Comparison of ENCODE assay signal across 10 mouse cellular contexts in the genomic region with DNA sequence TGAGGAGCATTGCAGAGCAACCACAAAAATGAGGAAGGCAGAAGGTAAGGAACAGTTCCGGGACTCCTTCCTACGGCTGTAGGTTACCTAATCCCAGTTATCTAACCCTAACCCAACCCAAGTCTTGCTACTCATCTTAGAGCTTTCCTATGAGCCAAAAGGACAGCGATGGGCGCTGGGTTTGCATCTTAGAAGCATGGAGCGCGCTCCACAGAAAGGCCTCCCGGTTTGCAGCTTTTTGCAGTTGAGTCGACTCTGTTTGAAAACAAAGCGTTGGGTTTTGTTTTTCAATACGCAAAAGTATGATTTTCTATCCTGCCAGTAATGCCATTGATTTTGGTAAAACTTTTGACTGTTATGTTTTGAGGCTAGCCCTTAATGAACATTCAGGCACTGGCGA. TPM values are rescaled to one million over a fixed set of nuclear protein-coding genes. Genes with fewer than 3 reads are reported as not detected.
DNase-seq lines count a peak whose midpoint lies in the region; ATAC-seq and TF ChIP-seq lines count a peak whose summit lies in the region.
"Had no signal": no experiment of that assay in that cellular context is flagged by ENCODE, and none has a peak within 500 bp of the region (broad histone marks: within the 10 kb centered on the region; RNA-seq: fewer than 3 reads in every experiment).

No protein-coding gene starts in this region.

- H3K36me3 ChIP-seq in kidney, embryonic 14.5 days (ENCODE audit: control insufficient read depth, insufficient read depth, low read length), result no peaks in the 10 kb centered on the region
- H3K36me3 ChIP-seq in kidney, adult 2 months (ENCODE audit: control insufficient read depth, insufficient read depth, low read length), result no peaks in the 10 kb centered on the region
- no peaks in the 10 kb centered on the region for H3K36me3 ChIP-seq in hindbrain, embryonic 16.5 days (ENCODE audit: control insufficient read depth, insufficient read depth, low read length)
- H3K36me3 ChIP-seq in midbrain, postnatal 0 days (ENCODE audit: insufficient read depth, low read length), result no peaks in the 10 kb centered on the region

- no peaks in the 10 kb centered on the region for H3K27me3 ChIP-seq in kidney, embryonic 14.5 days (ENCODE audit: control insufficient read depth, insufficient read depth, low read length)
- no peaks in the 10 kb centered on the region for H3K27me3 ChIP-seq in kidney, adult 2 months (replicated peaks; ENCODE audit: control insufficient read depth, insufficient read depth, low read length)
- peaks cover 10% of the 10 kb centered on the region; the same call in 1 of the 2 replicates for H3K27me3 ChIP-seq in hindbrain, embryonic 16.5 days (replicated peaks; ENCODE audit: control insufficient read depth, insufficient read depth, low read length)
- peaks cover 5% of the 10 kb centered on the region; the same call in 1 of the 2 replicates for H3K27me3 ChIP-seq in midbrain, postnatal 0 days (ENCODE audit: insufficient read depth, low read length)

- no peaks in the 10 kb centered on the region for H3K9me3 ChIP-seq in kidney, embryonic 14.5 days (ENCODE audit: control insufficient read depth, low read length)
- H3K9me3 ChIP-seq in hindbrain, embryonic 16.5 days (ENCODE audit: control insufficient read depth, low read length), result no peaks in the 10 kb centered on the region
- H3K9me3 ChIP-seq in midbrain, postnatal 0 days (ENCODE audit: low read length), result no peaks in the 10 kb centered on the region

- peaks cover 5% of the 10 kb centered on the region; the same call in 1 of the 2 replicates for H3K4me1 ChIP-seq in kidney, embryonic 14.5 days (ENCODE audit: control insufficient read depth, insufficient read depth, low read length)
- peaks cover 2% of the 10 kb centered on the region; the same call in 1 of the 2 replicates for H3K4me1 ChIP-seq in kidney, adult 2 months (ENCODE audit: control insufficient read depth, insufficient read depth, low read length)
- H3K4me1 ChIP-seq in hindbrain, embryonic 16.5 days (ENCODE audit: control insufficient read depth, insufficient read depth, low read depth, low read length), result peaks cover 6% of the 10 kb centered on the region
- H3K4me1 ChIP-seq in midbrain, postnatal 0 days (ENCODE audit: insufficient read depth, low read length), result no peaks in the 10 kb centered on the region

- peak overlapping the region; percentile 46 for H3K9ac ChIP-seq in kidney, embryonic 14.5 days (ENCODE audit: low read depth, low read length)
- H3K9ac ChIP-seq in hindbrain, embryonic 16.5 days (ENCODE audit: low read depth, low read length), result no peak overlapping the region
- no peak overlapping the region for H3K9ac ChIP-seq in midbrain, postnatal 0 days (replicated peaks; ENCODE audit: low read length, poor library complexity, severe bottlenecking)

- no peak for DNase-seq in kidney, adult 2 months
- DNase-seq in embryo, embryonic 10.5 days (ENCODE audit: low spot score), result peak; percentile 75
- DNase-seq in midbrain, postnatal 0 days (ENCODE audit: low spot score), result no peak
- no peak for DNase-seq in adrenal gland, postnatal 36 days
- no peak for DNase-seq in gastrocnemius, adult 18-20 months (ENCODE audit: low spot score)
- no peak for DNase-seq in spleen, adult 12 weeks (ENCODE audit: low spot score)

- 2% methylated on average over 11 of the region's 11 CpGs for WGBS in kidney, embryonic 14.5 days
- 29% methylated on average over 11 of the region's 11 CpGs for WGBS in kidney, adult 2 months
- 3% methylated on average over 11 of the region's 11 CpGs for WGBS in hindbrain, embryonic 16.5 days
- 3% methylated on average over 11 of the region's 11 CpGs for WGBS in midbrain, postnatal 0 days

- H3K4me2 ChIP-seq in kidney, embryonic 14.5 days (replicated peaks; ENCODE audit: low read depth, low read length), result peak overlapping the region; percentile 41
- peak overlapping the region; percentile 45 for H3K4me2 ChIP-seq in hindbrain, embryonic 16.5 days (ENCODE audit: low read length)
- peak overlapping the region; percentile 46 for H3K4me2 ChIP-seq in midbrain, postnatal 0 days (ENCODE audit: low read depth, low read length, poor library complexity, severe bottlenecking)

- TF ChIP-seq POLR2A in kidney, adult 2 months (IDR thresholded peaks at IDR 0.05; ENCODE audit: low read depth, low read length), result no peak

- TF ChIP-seq CTCF in kidney, adult 2 months (conservative IDR thresholded peaks at IDR 0.05; ENCODE audit: insufficient read depth, insufficient read length, low read depth, low read length), result no peak
- no peak for TF ChIP-seq CTCF in midbrain, postnatal 0 days (IDR thresholded peaks at IDR 0.05)

- peak overlapping the region; percentile 54 for H3K4me3 ChIP-seq in kidney, embryonic 14.5 days (ENCODE audit: low read length)
- H3K4me3 ChIP-seq in kidney, adult 2 months (ENCODE audit: insufficient read depth, low read depth, low read length), result no peak overlapping the region
- peak overlapping the region; percentile 44 for H3K4me3 ChIP-seq in hindbrain, embryonic 16.5 days (ENCODE audit: low read length)
- H3K4me3 ChIP-seq in midbrain, postnatal 0 days (ENCODE audit: low read depth, low read length), result peak overlapping the region; percentile 32

- H3K27ac ChIP-seq in kidney, embryonic 14.5 days (ENCODE audit: low read depth, low read length), result no peak overlapping the region
- H3K27ac ChIP-seq in kidney, adult 2 months (ENCODE audit: insufficient read depth, low read depth, low read length), result no peak overlapping the region
- H3K27ac ChIP-seq in hindbrain, embryonic 16.5 days (ENCODE audit: low read depth, low read length), result no peak overlapping the region
- H3K27ac ChIP-seq in midbrain, postnatal 0 days (ENCODE audit: low read depth, low read length), result no peak overlapping the region

- ATAC-seq in kidney, embryonic 14.5 days (ENCODE audit: low FRiP score, low TSS enrichment), result no peak
- ATAC-seq in hindbrain, embryonic 16.5 days, result no peak
- no peak for ATAC-seq in midbrain, postnatal 0 days (ENCODE audit: low FRiP score)
- ATAC-seq: Patski had no signal

RNA-seq across cellular contexts. Expression of a gene that starts 28.6 kb away (rescaled TPM):
- not detected in 2 replicates for polyA plus RNA-seq in kidney, embryonic 14.5 days (2014; fragmentation: Nextera tagmentation; extraction: Ambion mirVana)
- polyA plus RNA-seq in kidney, adult 2 months (2012; rRNA removed), result not detected in 2 replicates
- not detected in 2 replicates for polyA plus RNA-seq in hindbrain, embryonic 16.5 days (2015; fragmentation: Nextera tagmentation; extraction: Ambion mirVana)
- total RNA-seq in midbrain, postnatal 0 days (2014; rRNA removed), result not detected in 2 replicates
- not detected in 2 replicates for polyA plus RNA-seq in midbrain, postnatal 0 days (2015; fragmentation: Nextera tagmentation; extraction: Ambion mirVana)
- total RNA-seq in adrenal gland, postnatal 36 days (2021), result not detected
- total RNA-seq in gastrocnemius, adult 18-20 months (2021), result not detected
- polyA plus RNA-seq: Patski; testis, adult 2 months had no signal

RNA-seq across cellular contexts. Expression of a gene that starts 48.0 kb away (rescaled TPM):
- 3.4 and 3.9 TPM in 2 replicates for polyA plus RNA-seq in kidney, embryonic 14.5 days (2014; fragmentation: Nextera tagmentation; extraction: Ambion mirVana)
- 24.6 and 28.9 TPM in 2 replicates for polyA plus RNA-seq in kidney, adult 2 months (2012; rRNA removed)
- polyA plus RNA-seq in hindbrain, embryonic 16.5 days (2015; fragmentation: Nextera tagmentation; extraction: Ambion mirVana), result 0.26 and 0.64 TPM in 2 replicates
- not detected in 2 replicates for total RNA-seq in midbrain, postnatal 0 days (2014; rRNA removed)
- 0.26 and 0.58 TPM in 2 replicates for polyA plus RNA-seq in midbrain, postnatal 0 days (2015; fragmentation: Nextera tagmentation; extraction: Ambion mirVana)
- total RNA-seq in adrenal gland, postnatal 36 days (2021), result not detected
- total RNA-seq in gastrocnemius, adult 18-20 months (2021), result not detected
- polyA plus RNA-seq: Patski had no signal
